Mouse (Mus musculus): ENCODE measurements around the gene Slc29a3.
"Not testable (repeated sequence)": the region's sequence is repeated elsewhere in the genome, so short reads cannot be mapped to it uniquely, and the experiment has no call there.

Slc29a3 gene

GRCm38 (mm10) chr10:60762126-60762525 lies 9.5 kb upstream of the Slc29a3 start:
- no peak for DNase-seq

GRCm38 (mm10) chr10:60760377-60760776 lies 7.8 kb upstream of the Slc29a3 start:
- DNase-seq: peak; percentile 91

GRCm38 (mm10) chr10:60756992-60757391 lies 4.4 kb upstream of the Slc29a3 start:
- DNase-seq: peak; percentile 63

GRCm38 (mm10) chr10:60756146-60756545 lies 3.6 kb upstream of the Slc29a3 start:
- DNase-seq: no peak

- peak; percentile 81 for DNase-seq
These were observed 1.3 kb upstream of the Slc29a3 start for GRCm38 (mm10) chr10:60753941-60754340.

GRCm38 (mm10) chr10:60753261-60753660 lies 667 bp upstream of the Slc29a3 start:
- DNase-seq: no peak

GRCm38 (mm10) chr10:60747667-60748212 lies 4.9 kb downstream of the Slc29a3 start:
- DNase-seq: peak; percentile 70

GRCm38 (mm10) chr10:60746512-60746911 lies 6.1 kb downstream of the Slc29a3 start:
- no peak for DNase-seq

GRCm38 (mm10) chr10:60744543-60745290 lies 7.9 kb downstream of the Slc29a3 start:
- DNase-seq: no peak

- DNase-seq: no peak
These were observed 8.9 kb downstream of the Slc29a3 start for GRCm38 (mm10) chr10:60743681-60744080.

GRCm38 (mm10) chr10:60742942-60743341 lies 9.7 kb downstream of the Slc29a3 start:
- no peak for DNase-seq

GRCm38 (mm10) chr10:60742296-60742695 lies 10.3 kb downstream of the Slc29a3 start:
- not testable (repeated sequence) for DNase-seq

- DNase-seq: no peak
These were observed 11.2 kb downstream of the Slc29a3 start for GRCm38 (mm10) chr10:60741435-60741834.

- no peak for DNase-seq
These were observed 12.8 kb downstream of the Slc29a3 start for GRCm38 (mm10) chr10:60739619-60740363.

GRCm38 (mm10) chr10:60737886-60738640 lies 14.5 kb downstream of the Slc29a3 start:
- DNase-seq: no peak

- no peak for DNase-seq
These were observed 15.3 kb downstream of the Slc29a3 start for GRCm38 (mm10) chr10:60737169-60737728.

GRCm38 (mm10) chr10:60735737-60736136 lies 16.9 kb downstream of the Slc29a3 start:
- no peak for DNase-seq

- peak; percentile 79 for DNase-seq
These were observed 19.1 kb downstream of the Slc29a3 start for GRCm38 (mm10) chr10:60733471-60733870.

GRCm38 (mm10) chr10:60732397-60732861 lies 20.2 kb downstream of the Slc29a3 start:
- DNase-seq: no peak

GRCm38 (mm10) chr10:60731742-60732141 lies 20.9 kb downstream of the Slc29a3 start:
- no peak for DNase-seq

GRCm38 (mm10) chr10:60727301-60727700 lies 25.3 kb downstream of the Slc29a3 start:
- DNase-seq: no peak

- no peak for DNase-seq
These were observed 25.7 kb downstream of the Slc29a3 start for GRCm38 (mm10) chr10:60726896-60727295.

- DNase-seq: no peak
These were observed 28.1 kb downstream of the Slc29a3 start for GRCm38 (mm10) chr10:60724496-60724895.
